Comparison of ENCODE assay signal across 8 mouse cellular contexts in the genomic region with DNA sequence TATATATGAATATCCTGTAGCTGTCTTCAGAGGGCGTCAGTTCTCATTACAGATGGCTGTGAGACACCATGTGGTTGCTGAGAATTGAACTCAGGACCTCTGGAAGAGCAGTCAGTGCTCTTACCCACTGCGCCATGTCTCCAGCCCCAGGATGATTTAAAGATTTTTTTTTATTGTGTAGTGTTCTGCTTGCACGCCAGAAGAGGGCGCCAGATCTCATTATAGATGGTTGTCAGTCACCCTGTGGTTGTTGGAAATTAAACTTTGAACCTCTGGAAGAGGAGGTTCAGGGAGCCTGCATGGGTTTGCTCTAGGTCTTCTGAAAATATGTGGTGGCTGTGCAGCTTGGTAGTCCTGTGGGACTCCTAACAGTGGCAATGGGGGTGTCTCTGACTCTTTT. TPM values are rescaled to one million over a fixed set of nuclear protein-coding genes. Genes with fewer than 3 reads are reported as not detected.
A peak's percentile ranks its signal among the peaks of the same experiment; 100 is the strongest.
DNase-seq lines count a peak whose midpoint lies in the region; ATAC-seq and TF ChIP-seq lines count a peak whose summit lies in the region.

No protein-coding gene starts in this region.

- no peak overlapping the region for H3K4me2 ChIP-seq in midbrain, embryonic 14.5 days (ENCODE audit: low read length)
- H3K4me2 ChIP-seq in midbrain, embryonic 16.5 days (ENCODE audit: low read length) = no peak overlapping the region

- H3K4me1 ChIP-seq in midbrain, embryonic 14.5 days (ENCODE audit: control insufficient read depth, insufficient read depth, low read length) = no peaks in the 10 kb centered on the region
- peaks cover 6% of the 10 kb centered on the region for H3K4me1 ChIP-seq in midbrain, embryonic 16.5 days (ENCODE audit: control insufficient read depth, insufficient read depth, low read length)

- ATAC-seq in cerebellum, adult (ENCODE audit: insufficient number of reproducible peaks, low FRiP score, low TSS enrichment) = no peak
- ATAC-seq in midbrain, embryonic 14.5 days (ENCODE audit: low FRiP score, low TSS enrichment) = no peak
- no peak for ATAC-seq in midbrain, embryonic 16.5 days

- TF ChIP-seq POLR2A in brain, embryonic 14.5 days (IDR thresholded peaks at IDR 0.05; ENCODE audit: borderline replicate concordance, extremely low read depth, insufficient read depth, insufficient read length, poor library complexity, severe bottlenecking) = no peak

- no peak overlapping the region for H3K27ac ChIP-seq in midbrain, embryonic 14.5 days (replicated peaks; ENCODE audit: low read depth, low read length)
- H3K27ac ChIP-seq in midbrain, embryonic 16.5 days (ENCODE audit: low read length) = no peak overlapping the region

- WGBS in midbrain, embryonic 14.5 days = 31% methylated on average over 4 of the region's 4 CpGs
- 31% methylated on average over 4 of the region's 4 CpGs for WGBS in midbrain, embryonic 16.5 days

- no peaks in the 10 kb centered on the region for H3K9me3 ChIP-seq in midbrain, embryonic 14.5 days (ENCODE audit: control insufficient read depth, low read length)
- H3K9me3 ChIP-seq in midbrain, embryonic 16.5 days (replicated peaks; ENCODE audit: control insufficient read depth, low read length, poor library complexity, severe bottlenecking) = no peaks in the 10 kb centered on the region

- H3K9ac ChIP-seq in midbrain, embryonic 14.5 days (replicated peaks; ENCODE audit: low read length) = no peak overlapping the region
- H3K9ac ChIP-seq in midbrain, embryonic 16.5 days (ENCODE audit: low read depth, low read length) = no peak overlapping the region

- no peak overlapping the region for H3K4me3 ChIP-seq in midbrain, embryonic 14.5 days (replicated peaks; ENCODE audit: low read depth, low read length)
- no peak overlapping the region for H3K4me3 ChIP-seq in midbrain, embryonic 16.5 days (ENCODE audit: low read depth, low read length)

- peak; percentile 41; the same call in 1 of the 2 replicates for TF ChIP-seq CTCF in brain, embryonic 14.5 days (IDR thresholded peaks at IDR 0.05; ENCODE audit: borderline replicate concordance, extremely low read depth, insufficient read depth, insufficient read length)

- 0 out of 2 replicates have a peak, but pooled peaks cover 2% of the 10 kb centered on the region for H3K36me3 ChIP-seq in midbrain, embryonic 14.5 days (ENCODE audit: control insufficient read depth, insufficient read depth, low read length)
- no peaks in the 10 kb centered on the region for H3K36me3 ChIP-seq in midbrain, embryonic 16.5 days (ENCODE audit: control insufficient read depth, insufficient read depth, low read length)

- no peaks in the 10 kb centered on the region for H3K27me3 ChIP-seq in midbrain, embryonic 14.5 days (ENCODE audit: control insufficient read depth, insufficient read depth, low read length)
- no peaks in the 10 kb centered on the region for H3K27me3 ChIP-seq in midbrain, embryonic 16.5 days (ENCODE audit: control insufficient read depth, insufficient read depth, low read depth, low read length)

- peak; percentile 14 to 40 for DNase-seq in cerebellum, postnatal 14 days
- peak; percentile 9 for DNase-seq in midbrain, embryonic 14.5 days
- DNase-seq in brain, embryonic 14.5 days (ENCODE audit: low read depth) = peak; percentile 2
- peak; percentile 45 to 57 for DNase-seq in kidney, postnatal 25 days
- peak; percentile 87 for DNase-seq in naive thymus-derived CD4-positive, alpha-beta T cell, adult 2 months (ENCODE audit: low read depth)
- DNase-seq in Muller cell, postnatal 12 days (ENCODE audit: inconsistent ontology term) = no peak

RNA-seq across cellular contexts. Expression of a gene that starts 5.4 kb away (rescaled TPM):
- 238 and 249 TPM in 2 replicates for polyA plus RNA-seq in midbrain, embryonic 14.5 days (2014; fragmentation: Nextera tagmentation; extraction: Ambion mirVana)
- polyA plus RNA-seq in midbrain, embryonic 16.5 days (2015; fragmentation: Nextera tagmentation; extraction: Ambion mirVana) = 377 and 397 TPM in 2 replicates
- 168 and 174 TPM in 2 replicates for polyA plus RNA-seq in brain, embryonic 14.5 days (2012; rRNA removed)

RNA-seq across cellular contexts. Expression of a gene that starts 5.4 kb away (rescaled TPM):
- polyA plus RNA-seq in midbrain, embryonic 14.5 days (2014; fragmentation: Nextera tagmentation; extraction: Ambion mirVana) = 2.9 and 4.5 TPM in 2 replicates
- polyA plus RNA-seq in midbrain, embryonic 16.5 days (2015; fragmentation: Nextera tagmentation; extraction: Ambion mirVana) = 4.1 and 6.0 TPM in 2 replicates
- 6.6 and 6.8 TPM in 2 replicates for polyA plus RNA-seq in brain, embryonic 14.5 days (2012; rRNA removed)

RNA-seq across cellular contexts. Expression of a gene that starts 21.2 kb away (rescaled TPM):
- polyA plus RNA-seq in midbrain, embryonic 14.5 days (2014; fragmentation: Nextera tagmentation; extraction: Ambion mirVana) = not detected in 2 replicates
- polyA plus RNA-seq in midbrain, embryonic 16.5 days (2015; fragmentation: Nextera tagmentation; extraction: Ambion mirVana) = 0.03 and 0.04 TPM in 2 replicates
- 0.04 TPM in 1 of 2 replicates, not detected in the other for polyA plus RNA-seq in brain, embryonic 14.5 days (2012; rRNA removed)

RNA-seq across cellular contexts. Expression of a gene that starts 35.9 kb away (rescaled TPM):
- polyA plus RNA-seq in midbrain, embryonic 14.5 days (2014; fragmentation: Nextera tagmentation; extraction: Ambion mirVana) = 1.4 and 2.0 TPM in 2 replicates
- 2.9 and 3.5 TPM in 2 replicates for polyA plus RNA-seq in midbrain, embryonic 16.5 days (2015; fragmentation: Nextera tagmentation; extraction: Ambion mirVana)
- polyA plus RNA-seq in brain, embryonic 14.5 days (2012; rRNA removed) = 0.25 and 0.26 TPM in 2 replicates

RNA-seq across cellular contexts. Expression of a gene that starts 40.8 kb away (rescaled TPM):
- polyA plus RNA-seq in midbrain, embryonic 14.5 days (2014; fragmentation: Nextera tagmentation; extraction: Ambion mirVana) = 352 and 382 TPM in 2 replicates
- 247 and 265 TPM in 2 replicates for polyA plus RNA-seq in midbrain, embryonic 16.5 days (2015; fragmentation: Nextera tagmentation; extraction: Ambion mirVana)
- polyA plus RNA-seq in brain, embryonic 14.5 days (2012; rRNA removed) = 296 and 465 TPM in 2 replicates
